Mouse (Mus musculus) intestine, postnatal 0 days (tissue): ENCODE data around the gene Shisa8. TPM values are rescaled to one million over a fixed set of nuclear protein-coding genes. Genes with fewer than 3 reads are reported as not detected.
A peak's percentile ranks its signal among the peaks of the same experiment; 100 is the strongest.

Experiments
- ATAC-seq: fragments of 200-750 bp; cut with Nextera tagmentation; 2 replicates; pipeline ENCODE4 v1.8.0; 2017; ENCODE audit warnings: mild to moderate bottlenecking, moderate TSS enrichment, moderate library complexity
- H3K27ac ChIP-seq: fragments of 300-500 bp; sonication (generic); 2 replicates; pipeline ENCODE4 v1.5.1; 2014; ENCODE audit warnings: mild to moderate bottlenecking, low read depth, low read length, moderate library complexity
- H3K27me3 ChIP-seq: fragments of 300-500 bp; sonication (generic); replicated peaks from 2 replicates; pipeline ENCODE4 v1.6.1; 2014; ENCODE audit warnings: low read length, mixed read lengths; ENCODE audit not compliant: control insufficient read depth, insufficient read depth
- H3K36me3 ChIP-seq: fragments of 300-500 bp; sonication (generic); 2 replicates; pipeline ENCODE4 v1.6.1; 2014; ENCODE audit warnings: mild to moderate bottlenecking, moderate library complexity; ENCODE audit not compliant: control insufficient read depth, insufficient read depth
- H3K4me1 ChIP-seq: fragments of 300-500 bp; sonication (generic); replicated peaks from 2 replicates; pipeline ENCODE4 v1.6.1; 2014; ENCODE audit warnings: antibody characterized with exemption, low read length, mixed read lengths; ENCODE audit not compliant: control insufficient read depth, insufficient read depth
- H3K4me2 ChIP-seq: fragments of 300-500 bp; sonication (generic); replicated peaks from 2 replicates; pipeline ENCODE4 v1.6.1; 2014; ENCODE audit warnings: low read depth, mild to moderate bottlenecking, moderate library complexity
- H3K4me3 ChIP-seq: fragments of 300-500 bp; sonication (generic); 2 replicates; pipeline ENCODE4 v1.5.1; 2014; ENCODE audit warnings: low read depth, low read length
- H3K9ac ChIP-seq: fragments of 300-500 bp; sonication (generic); 2 replicates; pipeline ENCODE4 v1.6.1; 2014; ENCODE audit warnings: mild to moderate bottlenecking, low read depth, low read length
- H3K9me3 ChIP-seq: fragments of 300-500 bp; sonication (generic); 2 replicates; pipeline ENCODE4 v1.6.1; 2016; ENCODE audit warnings: mixed run types; ENCODE audit not compliant: control insufficient read depth
- CTCF ChIP-seq: sonication (generic); IDR thresholded peaks from 2 replicates; pipeline ENCODE4 v1.5.1; 2016; ENCODE audit warnings: low read depth, mild to moderate bottlenecking, control low read depth, antibody characterized with exemption, moderate library complexity
- WGBS: fragments of 180-500 bp; shearing (Covaris S2); extraction: QIAGEN DNeasy Blood & Tissue Kit; methylation state at CpG from one replicate; pipeline ENCODE4 v1.1.7; 2014; 5-methylcytosine and 5-hydroxymethylcytosine counted together
- polyA plus RNA-seq: library from polyadenylated mRNA; unstranded; fragments of >200 nt; fragmentation: Nextera tagmentation; extraction: Ambion mirVana; gene quantifications from 2 replicates; pipeline ENCODE4 v1.2.1, GENCODE M21; 2015

Gene Shisa8
- polyA plus RNA-seq, 1 experiment from 2014 or later = not detected

GRCm38 (mm10) chr15:82177743-82178290, 34.8 kb downstream of the Shisa8 start:
- 83% methylated on average over 7 of the region's 7 CpGs for WGBS
- no peak for TF ChIP-seq CTCF
- H3K27me3 ChIP-seq = no peaks in the 10 kb centered on the region
- no peaks in the 10 kb centered on the region for H3K4me1 ChIP-seq
- H3K9me3 ChIP-seq = 0 out of 2 replicates have a peak, but pooled peaks cover 3% of the 10 kb centered on the region
- H3K9ac ChIP-seq = no peak overlapping the region
- H3K36me3 ChIP-seq = peaks cover 93% of the 10 kb centered on the region
- H3K4me2 ChIP-seq = no peak overlapping the region
- H3K27ac ChIP-seq = 0 out of 2 replicates have a peak overlapping the region, but pooled peaks have one; percentile 28
- H3K4me3 ChIP-seq = no peak overlapping the region
- ATAC-seq = no peak

GRCm38 (mm10) chr15:82175091-82175490, 37.5 kb downstream of the Shisa8 start:
- 96% methylated on average over 9 of the region's 9 CpGs for WGBS
- Histone ChIP-seq H3K27ac (no peak overlapping the region), H3K9ac (no peak overlapping the region), H3K4me2 (no peak overlapping the region), H3K27me3 (no peaks in the 10 kb centered on the region), H3K4me1 (no peaks in the 10 kb centered on the region), H3K36me3 (peaks cover 90% of the 10 kb centered on the region), H3K4me3 (no peak overlapping the region), H3K9me3 (no peaks in the 10 kb centered on the region)
- no peak for TF ChIP-seq CTCF
- no peak for ATAC-seq

GRCm38 (mm10) chr15:82172648-82173047, 40.0 kb downstream of the Shisa8 start:
- H3K4me1 ChIP-seq = 0 out of 2 replicates have a peak, but pooled peaks cover 2% of the 10 kb centered on the region
- H3K4me2 ChIP-seq = no peak overlapping the region
- no peak for ATAC-seq
- H3K9me3 ChIP-seq = no peaks in the 10 kb centered on the region
- H3K27me3 ChIP-seq = no peaks in the 10 kb centered on the region
- no peak overlapping the region for H3K9ac ChIP-seq
- H3K36me3 ChIP-seq = peaks cover 70% of the 10 kb centered on the region
- no peak overlapping the region for H3K4me3 ChIP-seq
- no peak overlapping the region for H3K27ac ChIP-seq
- TF ChIP-seq CTCF = no peak
- WGBS = 86% methylated on average over 8 of the region's 8 CpGs

GRCm38 (mm10) chr15:82170437-82171377, 41.9 kb downstream of the Shisa8 start:
- Histone ChIP-seq H3K36me3 (peaks cover 52% of the 10 kb centered on the region), H3K27me3 (no peaks in the 10 kb centered on the region), H3K4me2 (peak overlapping the region; percentile 17; the same call in 1 of the 2 replicates), H3K9ac (no peak overlapping the region), H3K27ac (peak overlapping the region; percentile 50; the same call in 1 of the 2 replicates), H3K4me3 (no peak overlapping the region), H3K9me3 (no peaks in the 10 kb centered on the region), H3K4me1 (0 out of 2 replicates have a peak, but pooled peaks cover 9% of the 10 kb centered on the region)
- ATAC-seq = peak; percentile 88
- no peak for TF ChIP-seq CTCF
- 55% methylated on average over 36 of the region's 36 CpGs for WGBS

- Histone ChIP-seq H3K4me2 (no peak overlapping the region), H3K9me3 (no peaks in the 10 kb centered on the region), H3K4me3 (no peak overlapping the region), H3K9ac (no peak overlapping the region), H3K27me3 (no peaks in the 10 kb centered on the region), H3K4me1 (0 out of 2 replicates have a peak, but pooled peaks cover 9% of the 10 kb centered on the region), H3K27ac (peak overlapping the region; percentile 41; the same call in 1 of the 2 replicates), H3K36me3 (peaks cover 41% of the 10 kb centered on the region)
- no peak for ATAC-seq
- no peak for TF ChIP-seq CTCF
- 69% methylated on average over 5 of the region's 5 CpGs for WGBS
Observed at GRCm38 (mm10) chr15:82169671-82170070, 42.9 kb downstream of the Shisa8 start.
